Mouse (Mus musculus) small intestine, adult 2 months (tissue): ENCODE data around the gene Zfhx3.

Experiments
- CTCF ChIP-seq: fragments of 200-500 bp; IDR thresholded peaks from 2 replicates; pipeline ENCODE4 v1.5.1; 2012; ENCODE audit warnings: low read depth, mild to moderate bottlenecking, control low read depth, inconsistent platforms, low read length, moderate library complexity, mixed read lengths; ENCODE audit not compliant: insufficient replicate concordance, insufficient read length; ENCODE audit errors: extremely low read depth
- POLR2A ChIP-seq: fragments of 200-500 bp; IDR thresholded peaks from 2 replicates; pipeline ENCODE4 v1.6.1; 2012; ENCODE audit warnings: low read depth, mild to moderate bottlenecking, control low read depth, inconsistent platforms, low read length, moderate library complexity

GRCm38 (mm10) chr8:108621296-108621695 lies 678.9 kb downstream of the Zfhx3 start:
- no peak for TF ChIP-seq POLR2A
- no peak for TF ChIP-seq CTCF
